Mouse (Mus musculus) heart, adult 2 months (tissue): ENCODE measurements around the gene Mest.

Experiments used
- CTCF ChIP-seq: fragments of 200-600 bp; IDR thresholded peaks from 2 replicates; pipeline ENCODE4 v1.8.1; 2022; ENCODE audit warnings: antibody characterized with exemption, mild to moderate bottlenecking, moderate library complexity
- EP300 ChIP-seq: fragments of 200-500 bp; IDR thresholded peaks from 2 replicates; pipeline ENCODE4 v1.6.1; 2011; ENCODE audit warnings: low read depth, low read length, control low read depth; ENCODE audit not compliant: insufficient read depth
- POLR2A ChIP-seq: fragments of 200-500 bp; IDR thresholded peaks from 2 replicates; pipeline ENCODE4 v1.6.1; 2011; ENCODE audit warnings: mild to moderate bottlenecking, low read depth, low read length, control low read depth; ENCODE audit not compliant: insufficient read depth

DNA sequence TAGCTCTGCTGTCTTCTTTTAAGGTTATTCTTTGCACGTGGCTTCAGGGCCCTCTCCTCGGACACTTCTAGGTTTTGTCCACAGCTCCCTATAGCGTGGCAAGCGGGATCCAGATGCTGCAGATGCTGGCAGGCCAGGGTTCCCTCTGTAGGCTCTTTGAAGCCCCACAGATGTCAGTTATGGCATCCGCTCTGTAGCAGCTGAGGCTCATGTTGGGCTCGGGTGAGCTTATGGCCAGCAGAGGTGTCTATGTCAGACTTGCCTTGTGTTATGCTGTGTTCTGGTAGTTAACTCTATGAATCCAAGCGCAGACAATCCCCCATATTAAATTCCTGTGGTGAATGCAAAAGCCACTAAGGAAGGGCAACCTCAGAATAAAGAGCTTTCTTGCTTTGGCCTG, 42.9 kb upstream of the Mest start:
- TF ChIP-seq CTCF (no peak), POLR2A (no peak), EP300 (no peak)
